Mouse (Mus musculus): ENCODE data around the gene Sycp2.

Sycp2 gene

DNA sequence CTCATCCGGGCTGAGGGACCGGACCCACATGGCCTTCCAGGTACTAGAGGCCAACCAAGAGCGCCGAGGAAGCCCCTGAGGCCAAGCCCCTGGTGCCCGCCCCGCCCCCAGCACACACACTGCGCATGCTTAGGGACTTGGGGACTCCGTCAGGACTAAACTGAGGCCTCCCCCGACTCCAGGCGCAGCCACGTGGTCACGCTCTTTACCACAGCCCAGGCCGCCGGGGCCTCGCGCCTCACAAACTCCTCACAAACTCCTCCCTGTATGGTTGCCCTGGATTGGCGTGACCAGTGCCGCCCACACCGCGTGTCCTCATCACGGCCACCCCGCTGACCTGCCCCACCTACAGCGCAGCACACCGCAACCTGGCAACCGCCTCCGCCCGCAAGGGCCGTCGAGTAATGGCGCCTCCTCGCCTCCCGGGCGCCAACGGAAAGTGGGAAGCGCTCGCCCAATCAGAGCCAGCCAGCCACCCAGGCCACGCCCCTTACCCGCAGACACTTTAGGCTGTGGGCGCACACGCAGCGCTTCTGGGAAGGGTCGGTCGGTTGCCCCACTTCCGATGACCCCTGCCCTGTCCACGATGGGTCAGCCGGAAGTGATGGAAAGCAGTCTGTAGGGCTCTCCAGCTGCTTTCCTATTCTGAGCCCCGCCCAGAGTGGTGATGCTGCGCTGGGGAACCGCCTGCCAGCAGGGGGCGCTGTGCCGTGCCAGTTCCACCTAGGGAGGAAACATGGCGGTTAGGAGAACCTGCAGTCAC, at the start of gene Sycp2:
Gene Sycp2 (minus strand): TSS at position 633 of the 763 bp plus-strand sequence.
- no peak for DNase-seq

DNA sequence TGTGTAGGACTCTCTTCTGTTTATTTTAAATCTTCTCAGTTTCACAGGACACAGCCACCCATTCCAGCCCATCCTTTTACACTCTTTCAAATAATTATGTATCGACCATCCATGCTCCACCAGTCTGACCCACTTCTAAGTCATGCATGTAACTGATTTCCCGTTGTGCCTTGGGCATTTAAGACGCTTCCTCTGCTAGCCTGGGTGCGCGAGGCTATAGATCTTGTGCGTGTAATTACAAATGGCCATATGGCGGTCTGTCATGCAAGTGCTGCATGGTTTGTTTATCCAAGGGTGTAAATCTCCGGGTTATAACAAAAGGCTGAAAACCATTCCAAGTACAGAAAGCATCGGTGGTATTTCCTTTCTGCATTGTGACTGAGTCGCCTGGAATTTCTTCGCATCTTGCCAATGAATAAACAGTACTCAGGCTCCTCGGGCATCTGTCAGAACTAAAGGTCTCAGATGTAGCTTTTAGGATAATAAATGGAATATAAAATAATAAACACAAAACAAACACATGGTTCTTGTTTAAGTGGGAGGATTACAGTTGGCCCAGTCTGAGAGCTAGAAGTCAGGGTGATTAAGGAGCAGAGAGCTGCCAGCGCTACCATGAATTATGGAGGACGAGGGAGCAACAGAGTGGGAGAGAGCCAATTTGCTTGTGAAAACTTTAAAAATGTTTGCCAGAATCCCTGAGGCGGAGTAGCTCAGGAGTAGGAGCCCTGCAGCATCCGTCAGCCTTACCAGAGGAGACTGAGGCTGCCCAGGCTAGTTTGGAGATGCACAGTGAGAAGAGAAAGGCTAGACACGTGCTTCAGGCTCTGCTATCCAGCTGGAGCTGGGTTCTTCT, 47.4 kb upstream of the Sycp2 start:
- DNase-seq = peak in 1 of 2 experiments; percentile 24

DNA sequence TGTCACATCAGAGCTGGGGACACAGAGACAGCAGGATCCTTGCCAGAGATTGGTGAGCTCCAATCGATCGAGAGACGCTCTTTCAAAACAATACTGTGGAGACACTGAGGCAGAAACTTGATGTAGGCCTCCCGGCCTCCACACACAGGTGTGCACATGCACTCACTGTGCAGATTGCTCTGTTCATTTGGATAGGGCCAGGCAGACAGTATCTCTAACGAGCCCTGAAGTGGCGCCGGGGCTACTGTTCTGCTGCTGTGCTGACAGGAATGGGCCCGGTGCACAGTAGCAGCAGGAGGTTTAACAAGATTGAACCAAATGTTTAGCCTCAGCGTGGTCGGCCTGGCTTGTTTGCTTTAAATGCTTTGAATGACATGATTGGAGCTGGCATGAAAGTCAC, 43.5 kb upstream of the Sycp2 start:
- no peak for DNase-seq

DNA sequence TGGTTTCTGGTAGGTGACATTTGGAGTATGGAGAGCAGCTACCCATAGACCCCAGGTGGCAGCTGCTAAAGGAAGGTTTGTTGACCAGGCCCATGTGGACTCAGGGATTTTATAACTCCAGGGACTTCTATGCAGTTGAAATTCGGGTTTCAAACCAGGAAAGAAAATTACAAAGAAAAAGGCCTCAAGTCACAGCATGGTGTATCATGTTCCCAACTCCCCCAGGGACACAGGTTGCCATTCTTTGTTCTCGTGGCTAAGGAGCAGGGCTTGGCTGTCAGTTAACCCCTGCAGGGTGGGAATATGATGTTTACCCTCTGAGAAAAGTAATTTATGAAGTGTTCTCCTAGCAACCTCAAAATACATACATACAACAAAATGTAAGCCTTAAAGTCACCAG, 42.8 kb upstream of the Sycp2 start:
- no peak for DNase-seq

DNA sequence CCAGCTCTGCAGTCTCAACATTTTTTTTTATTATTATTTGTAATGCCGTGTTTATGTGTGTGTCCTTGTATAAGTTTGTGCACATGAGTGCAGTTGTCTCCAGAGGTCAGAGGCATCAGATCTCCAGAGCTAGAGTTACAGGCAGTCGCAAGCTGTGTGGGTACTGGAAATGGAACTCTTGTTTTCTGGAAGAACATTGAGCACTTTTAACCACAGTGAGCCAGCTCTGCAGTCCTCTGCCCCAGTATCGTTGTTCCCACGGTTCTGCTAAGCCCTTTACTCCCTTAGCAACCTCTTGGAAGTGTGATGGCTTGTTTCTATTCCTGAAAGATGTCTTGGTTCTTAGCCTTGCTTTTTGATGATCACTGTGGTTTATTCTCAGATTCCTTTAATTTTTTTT, 41.9 kb upstream of the Sycp2 start:
- no peak for DNase-seq

DNA sequence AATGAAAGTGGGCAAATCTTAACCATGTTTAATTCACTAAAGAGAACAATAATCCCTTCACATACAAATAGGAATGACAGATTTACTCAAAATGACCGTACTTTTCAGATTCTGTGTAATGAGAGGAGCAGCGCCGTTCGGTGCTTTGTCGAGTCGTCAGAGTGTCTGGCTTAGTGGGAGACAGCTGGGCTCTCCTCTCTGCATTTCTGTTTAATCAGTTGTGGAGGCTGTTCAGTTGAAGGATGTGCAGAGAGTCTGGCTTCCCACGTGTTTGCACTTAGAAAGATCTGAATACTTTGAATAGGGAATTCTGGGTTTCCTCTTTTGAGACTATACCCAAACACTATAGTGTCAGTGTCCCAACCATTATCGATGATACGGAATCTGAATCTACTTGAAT, 29.8 kb upstream of the Sycp2 start:
- no peak for DNase-seq

DNA sequence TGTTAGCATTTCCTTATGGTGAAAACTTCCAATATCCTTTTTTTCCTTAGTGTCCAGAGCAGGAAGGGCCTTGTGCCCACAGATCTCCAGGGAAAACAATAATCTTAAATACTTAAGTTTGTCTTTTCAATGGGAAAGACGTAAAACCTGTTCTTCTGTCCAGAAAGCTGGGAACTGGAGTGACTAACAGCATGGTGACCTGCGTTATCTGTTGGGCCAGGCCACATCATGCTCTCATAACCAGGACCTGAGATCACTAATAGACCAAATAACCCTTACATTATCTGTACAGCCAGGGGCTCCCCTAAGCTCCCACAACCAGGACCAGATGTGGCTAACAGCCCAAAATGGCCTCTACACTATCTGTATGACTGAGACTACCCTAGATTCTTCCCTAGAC, 26.4 kb upstream of the Sycp2 start:
- DNase-seq = no peak

DNA sequence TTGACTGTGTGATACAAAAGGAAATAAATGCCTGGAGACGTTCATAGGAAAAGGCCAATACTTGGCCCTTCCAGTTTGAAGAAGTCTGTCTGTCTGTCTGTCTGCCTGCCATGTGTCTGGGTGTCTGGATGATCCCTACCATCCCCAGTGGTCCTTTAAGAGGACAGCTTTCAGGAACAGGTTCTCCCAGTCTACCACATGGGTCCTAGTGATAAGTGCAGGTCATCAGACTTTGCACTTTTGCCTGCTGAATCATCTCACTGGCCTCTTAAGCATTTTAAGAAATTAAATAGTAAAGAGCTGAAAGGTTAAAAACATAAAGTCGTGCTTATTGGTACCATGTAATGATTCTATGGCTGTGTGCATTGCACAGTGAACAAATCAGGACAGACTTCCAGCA, 26.0 kb upstream of the Sycp2 start:
- no peak for DNase-seq

DNA sequence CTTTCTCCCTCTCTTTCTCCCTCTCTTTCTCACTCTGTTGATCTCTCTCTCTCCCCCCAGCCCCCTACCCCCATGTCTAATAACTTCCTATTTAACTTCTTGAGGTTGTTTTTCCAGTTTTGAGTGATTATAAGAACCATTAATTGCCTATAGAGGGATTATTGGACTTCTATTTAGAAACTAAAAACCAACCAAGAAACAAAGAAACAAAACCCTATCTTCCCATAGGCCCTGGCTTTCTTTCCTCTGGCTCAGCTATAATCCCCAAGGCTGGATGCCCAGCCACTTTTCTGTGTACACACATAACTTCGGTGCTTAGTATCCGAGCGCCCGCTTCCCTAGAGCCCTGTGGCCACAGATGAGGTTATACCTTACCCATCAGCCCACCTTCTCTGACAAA, 22.7 kb upstream of the Sycp2 start, which contains the start of gene Cdh26:
Gene Cdh26 (plus strand): TSS at position 301 of the 400 bp plus-strand sequence.
- no peak for DNase-seq

DNA sequence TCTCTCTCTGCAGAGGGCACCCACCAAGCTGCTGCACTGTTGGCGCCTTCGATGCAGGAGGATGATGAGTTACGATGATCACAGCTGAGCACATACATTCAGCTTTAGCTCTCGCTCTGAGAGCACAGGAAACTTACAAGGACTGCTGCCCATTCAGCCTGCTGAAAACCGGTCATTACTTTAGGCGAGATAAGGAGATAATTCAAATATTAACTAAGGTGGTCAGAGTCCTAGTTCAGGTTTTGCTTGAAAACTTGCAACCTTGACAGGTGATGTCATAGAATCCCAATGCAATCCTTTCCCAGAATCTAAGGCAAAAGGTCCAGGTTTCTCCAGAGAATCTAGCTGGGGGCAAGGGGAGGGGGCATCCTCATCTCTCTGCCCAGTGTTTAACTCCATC, 21.9 kb upstream of the Sycp2 start:
- no peak for DNase-seq

DNA sequence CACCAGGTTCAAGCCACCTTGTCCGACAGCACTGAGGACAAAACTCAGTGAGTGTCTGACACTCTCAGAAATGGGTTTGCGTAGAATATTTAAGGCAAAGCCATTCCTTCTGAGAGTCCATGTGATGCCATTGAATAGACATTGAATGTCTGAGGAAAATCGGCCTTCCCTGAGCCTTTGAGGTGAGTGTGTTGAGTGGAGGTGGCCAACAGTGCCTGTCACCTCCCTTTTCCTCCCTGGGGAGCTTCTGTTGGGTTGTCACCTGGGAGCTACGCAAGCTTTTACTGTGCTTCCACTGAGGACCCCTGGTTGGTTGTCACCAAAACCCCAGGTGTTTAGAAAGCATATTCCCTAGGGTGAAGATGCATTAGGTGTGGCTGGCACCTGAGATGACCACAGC, 21.2 kb upstream of the Sycp2 start:
- DNase-seq = no peak

DNA sequence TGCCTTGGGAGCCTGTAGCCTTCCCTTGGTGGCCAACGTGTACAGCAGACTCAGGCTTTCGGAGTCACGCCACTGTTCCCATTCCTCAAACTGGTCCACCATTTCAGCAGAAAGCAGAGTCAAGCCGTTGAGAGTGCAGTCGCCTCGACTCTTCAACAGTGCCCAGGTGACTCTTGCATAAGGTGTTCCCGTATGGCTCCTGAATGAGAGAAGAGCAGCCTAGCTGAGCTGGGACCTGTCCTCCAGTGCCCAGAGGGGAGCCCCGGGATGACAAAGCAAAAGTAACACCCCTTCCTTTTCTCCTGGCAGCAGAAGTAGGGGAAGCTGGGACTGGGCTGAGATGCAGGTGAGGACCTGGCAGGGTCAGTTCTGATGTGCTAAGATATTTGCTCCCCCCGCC, 20.7 kb upstream of the Sycp2 start:
- DNase-seq = no peak

DNA sequence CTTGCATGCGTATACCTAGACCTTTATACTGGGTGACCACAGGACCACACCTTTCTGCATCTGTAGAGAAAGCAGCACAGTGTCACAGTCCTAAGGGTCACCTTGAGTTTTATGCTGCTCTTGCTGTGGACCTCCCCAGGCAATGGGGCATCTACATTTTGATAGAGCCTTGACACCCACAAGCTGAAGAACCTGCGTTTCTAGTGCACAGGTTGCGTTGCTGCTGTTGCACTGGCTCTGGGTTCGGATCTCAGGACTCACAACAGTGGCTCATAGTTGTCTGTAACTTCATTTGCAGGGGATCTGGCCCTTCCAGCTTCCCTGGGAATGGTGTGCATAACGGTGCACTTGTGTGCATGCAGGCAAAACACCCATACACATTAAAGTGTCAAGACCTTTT, 19.7 kb upstream of the Sycp2 start:
- no peak for DNase-seq

DNA sequence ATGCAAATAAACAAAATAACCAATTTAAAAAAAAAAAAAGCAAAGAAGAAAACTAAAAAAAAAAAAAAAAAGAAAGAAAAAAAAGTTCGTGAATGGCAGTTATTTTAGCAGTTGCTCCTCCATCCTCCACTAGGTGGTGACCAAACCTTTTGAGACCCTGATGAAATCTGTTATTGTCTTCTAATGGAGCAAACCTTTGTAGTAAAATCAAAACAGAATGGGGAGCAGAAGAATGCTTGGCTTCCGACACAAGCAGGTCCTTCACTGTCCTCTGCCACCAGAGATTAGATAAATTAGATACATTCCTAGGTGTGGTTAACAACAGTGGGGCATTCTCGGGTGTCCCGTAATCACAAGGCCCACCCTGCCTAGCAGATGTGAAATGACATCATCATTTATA, 18.7 kb upstream of the Sycp2 start:
- DNase-seq = no peak

DNA sequence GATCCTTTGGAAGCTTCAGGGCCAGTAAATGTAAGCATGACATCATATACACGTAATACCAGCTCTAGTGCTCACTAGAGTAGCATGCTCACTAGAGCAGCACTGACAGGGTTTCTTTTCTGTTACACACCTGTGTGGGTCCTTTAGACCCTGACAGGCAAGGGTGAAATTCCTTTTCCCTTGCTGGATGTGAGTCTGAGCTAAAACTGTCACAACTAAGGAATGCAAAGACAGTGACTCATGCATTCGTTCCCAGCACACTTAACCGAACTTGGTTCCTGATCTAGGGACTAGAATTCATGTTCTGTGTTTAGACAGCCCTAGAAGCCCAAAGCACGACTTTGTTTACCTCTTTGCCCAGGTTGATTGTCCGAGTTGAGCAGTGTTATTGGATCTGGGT, 15.7 kb upstream of the Sycp2 start:
- no peak for DNase-seq

DNA sequence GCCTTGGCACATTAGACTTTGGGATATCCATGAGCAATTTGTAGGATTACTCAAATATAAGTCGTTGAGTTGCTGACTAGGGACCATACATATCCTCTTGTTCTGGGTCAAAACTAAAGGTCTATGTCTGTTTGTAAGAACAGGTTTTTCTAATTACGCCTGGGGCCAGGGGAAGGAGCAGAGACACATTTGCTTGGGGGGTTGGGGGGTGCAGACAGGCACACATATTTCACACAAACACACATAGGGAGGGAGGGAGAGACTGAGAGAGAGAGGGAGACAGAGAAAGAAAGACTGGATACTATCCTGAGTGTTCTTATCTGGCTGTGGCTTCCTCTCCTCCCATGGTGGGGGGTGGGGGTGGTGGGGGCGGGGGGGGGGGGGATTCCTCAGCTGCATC, 14.7 kb upstream of the Sycp2 start:
- no peak for DNase-seq

DNA sequence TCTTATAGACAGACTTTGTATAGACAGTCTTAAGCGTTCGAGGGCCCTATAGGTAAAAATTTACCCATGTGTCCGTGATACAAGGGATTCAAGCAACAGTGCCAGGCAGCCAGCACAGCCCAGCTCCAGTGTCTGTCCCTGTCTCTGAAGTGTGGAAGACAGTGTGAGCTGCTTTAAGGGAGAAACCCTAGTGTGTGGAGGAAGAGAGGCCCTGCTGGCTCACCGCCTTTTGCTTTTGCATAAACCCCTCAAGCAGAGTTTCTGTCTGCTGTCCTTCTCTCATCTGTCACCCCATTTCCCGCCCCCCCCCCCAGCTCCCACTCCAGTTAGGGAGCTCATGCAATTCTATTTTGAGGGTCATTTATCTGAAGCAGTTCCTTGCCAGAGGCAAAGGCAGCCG, 14.1 kb upstream of the Sycp2 start:
- no peak for DNase-seq

DNA sequence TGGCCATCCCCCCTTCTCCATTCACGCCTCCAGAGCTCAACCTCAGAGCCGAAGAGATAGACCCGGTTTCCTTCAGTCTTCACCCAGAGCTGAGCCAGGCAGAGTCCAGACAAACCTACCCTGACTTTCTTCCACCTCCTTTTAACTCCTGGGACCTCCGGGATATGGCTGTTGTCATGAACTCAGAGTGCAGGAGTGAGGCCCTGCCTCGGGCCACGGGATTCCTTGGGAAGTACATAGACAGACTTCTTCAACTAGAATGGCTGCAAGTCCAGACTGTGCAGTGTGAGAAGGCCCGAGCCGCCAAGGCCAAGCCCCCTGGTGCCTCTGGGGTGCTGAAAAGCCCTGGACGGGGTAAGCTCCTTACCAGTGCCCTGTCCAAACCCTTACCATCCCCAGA, 13.1 kb upstream of the Sycp2 start:
- no peak for DNase-seq

DNA sequence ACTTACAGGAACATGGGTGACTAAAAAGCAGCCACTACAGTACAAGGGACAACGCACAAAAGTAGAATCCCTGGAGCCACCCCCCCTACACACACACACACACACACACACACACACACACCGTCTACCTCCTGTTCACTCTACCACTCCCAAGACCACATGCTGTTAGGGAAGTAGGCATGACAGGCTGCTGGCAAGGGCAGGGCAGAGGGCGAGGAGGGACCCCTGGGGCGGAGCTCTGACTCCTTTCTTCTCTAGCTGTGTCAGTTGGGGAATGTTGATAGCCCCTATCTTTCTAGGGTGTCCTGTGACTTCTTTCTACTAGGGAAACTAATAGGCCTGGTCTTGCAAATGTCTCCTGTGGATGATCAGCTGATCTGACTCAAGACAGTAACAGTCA, 9.5 kb upstream of the Sycp2 start:
- DNase-seq = no peak

DNA sequence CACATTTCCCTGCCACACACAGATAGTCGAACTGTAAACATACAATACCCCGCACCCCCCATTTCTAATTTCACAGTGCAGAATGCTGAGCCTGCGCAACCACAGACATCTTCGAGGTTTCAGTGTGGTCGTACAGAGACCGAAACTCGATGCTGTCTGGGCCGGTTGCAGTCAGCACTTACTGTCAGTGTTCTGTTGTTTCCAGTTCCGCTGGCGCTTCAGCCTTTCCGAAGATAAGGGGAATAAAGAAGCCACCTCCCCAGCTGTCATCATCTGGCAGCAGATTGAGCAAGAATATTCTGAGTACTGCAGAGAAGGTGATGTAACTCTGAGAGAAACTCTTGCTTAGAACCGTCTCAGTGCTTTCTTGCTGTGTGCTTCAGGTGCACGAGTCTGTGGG, 8.9 kb upstream of the Sycp2 start:
- peak; percentile 52 to 55 for DNase-seq

DNA sequence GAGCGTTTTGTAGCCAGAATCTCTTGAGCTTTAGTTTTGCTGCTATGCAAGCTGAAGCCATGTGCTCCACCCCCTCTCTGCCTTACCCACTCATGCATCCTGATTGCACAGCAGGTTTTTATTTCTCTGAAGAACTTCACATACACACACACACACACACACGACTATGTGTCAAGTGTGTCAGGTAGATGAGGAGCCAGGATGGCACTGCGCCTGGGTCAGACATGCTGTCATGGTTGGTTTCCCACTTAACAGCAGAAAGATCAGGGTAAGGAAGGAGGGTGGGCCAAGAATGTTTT, 7.6 kb upstream of the Sycp2 start:
- no peak for DNase-seq

DNA sequence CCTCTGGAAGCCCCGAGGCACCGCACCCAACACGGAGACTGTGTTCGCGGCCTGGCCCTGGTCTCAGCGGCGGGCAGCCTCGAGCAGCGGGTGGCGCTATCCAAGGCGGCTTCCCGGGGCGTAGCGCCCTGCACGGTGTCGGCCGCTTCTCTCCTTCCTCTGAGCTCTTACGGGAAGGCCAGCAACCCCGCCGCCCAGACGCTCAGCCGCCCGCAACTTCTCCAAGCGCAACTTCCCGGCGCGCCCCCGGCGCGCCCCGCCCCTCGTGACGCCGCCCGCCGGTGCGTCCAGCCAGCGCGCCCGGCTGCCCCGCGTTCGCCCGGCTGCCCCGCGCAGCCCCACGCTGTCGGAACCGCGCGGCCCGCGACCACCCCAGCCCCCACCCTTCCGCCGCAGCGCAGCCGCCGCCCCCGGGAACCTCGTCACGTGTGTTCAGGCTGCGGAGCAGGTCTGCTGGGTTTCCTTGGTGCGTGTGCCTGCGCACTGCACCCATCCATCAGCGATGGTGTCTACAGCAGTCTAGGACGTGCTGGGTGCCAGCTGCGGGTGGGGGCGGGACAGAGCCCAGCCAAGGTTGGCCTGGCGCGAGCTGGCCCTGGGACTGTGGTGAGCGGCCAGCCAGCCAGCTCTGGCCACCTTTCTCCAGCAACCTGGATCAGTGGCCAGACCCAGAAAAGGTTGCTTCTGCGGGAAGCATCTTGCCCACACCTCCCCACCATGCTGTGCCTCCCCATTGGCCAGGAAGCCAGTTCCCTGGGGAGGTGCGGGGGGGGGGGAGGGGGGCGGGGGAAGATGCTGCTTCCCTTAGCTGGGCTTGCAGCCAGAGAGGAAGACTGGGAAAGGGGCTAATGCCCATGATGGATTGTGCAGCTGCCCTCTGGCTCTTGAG, 7.0 kb upstream of the Sycp2 start, which contains the start of the genes Ppp1r3d and Fam217b:
Gene Ppp1r3d (minus strand): TSS at position 212 of the 889 bp plus-strand sequence.
Gene Fam217b (plus strand): TSS at position 264 of the 889 bp plus-strand sequence.
- DNase-seq = peak; percentile 58 to 61
